Mouse (Mus musculus): ENCODE measurements around the gene Lct.
"Not testable (repeated sequence)": the region's sequence is repeated elsewhere in the genome, so short reads cannot be mapped to it uniquely, and the experiment has no call there.

Gene Lct

DNA sequence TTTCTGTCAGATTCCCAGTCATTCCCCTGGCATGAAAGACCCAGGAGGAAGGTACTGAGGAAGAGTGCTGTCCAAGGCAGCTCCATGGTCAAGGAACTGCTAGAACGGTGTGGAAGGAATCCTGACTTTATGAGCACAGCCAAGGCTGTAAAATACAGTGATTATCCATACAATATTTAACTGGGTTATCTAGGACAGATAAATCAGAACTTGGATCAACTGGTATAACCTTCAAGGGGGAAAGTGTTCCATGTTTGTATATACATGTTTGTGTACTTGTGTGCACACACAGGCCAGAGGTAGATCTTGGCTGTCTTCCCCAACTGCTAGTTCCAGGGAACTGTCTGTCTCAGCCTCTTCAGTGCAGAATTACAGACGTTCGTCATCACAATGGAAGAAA is at the start of gene Lct:
Gene Lct, minus strand, starts transcription at position 101 of the 400 bp plus-strand sequence.
- DNase-seq, result no peak

DNA sequence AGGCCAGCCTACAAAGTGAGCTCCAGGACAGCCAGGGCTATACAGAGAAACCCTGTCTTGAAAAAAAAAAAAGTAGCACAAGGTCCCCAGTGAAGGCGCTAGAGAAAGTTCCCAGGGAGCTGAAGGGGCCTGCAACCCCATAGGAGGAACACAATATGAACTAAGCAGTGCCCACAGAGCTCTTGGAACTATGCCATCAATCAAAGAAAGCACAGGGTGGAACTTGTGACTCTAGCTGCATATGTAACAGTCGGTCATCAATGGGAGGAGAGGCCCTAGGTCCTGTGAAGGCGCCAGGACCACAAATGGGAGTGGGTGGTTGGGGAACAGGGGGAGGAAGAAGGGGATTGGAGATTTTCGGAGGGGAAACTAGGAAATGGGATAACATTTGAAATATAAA is 48.7 kb upstream of the Lct start:
- DNase-seq, result no peak

DNA sequence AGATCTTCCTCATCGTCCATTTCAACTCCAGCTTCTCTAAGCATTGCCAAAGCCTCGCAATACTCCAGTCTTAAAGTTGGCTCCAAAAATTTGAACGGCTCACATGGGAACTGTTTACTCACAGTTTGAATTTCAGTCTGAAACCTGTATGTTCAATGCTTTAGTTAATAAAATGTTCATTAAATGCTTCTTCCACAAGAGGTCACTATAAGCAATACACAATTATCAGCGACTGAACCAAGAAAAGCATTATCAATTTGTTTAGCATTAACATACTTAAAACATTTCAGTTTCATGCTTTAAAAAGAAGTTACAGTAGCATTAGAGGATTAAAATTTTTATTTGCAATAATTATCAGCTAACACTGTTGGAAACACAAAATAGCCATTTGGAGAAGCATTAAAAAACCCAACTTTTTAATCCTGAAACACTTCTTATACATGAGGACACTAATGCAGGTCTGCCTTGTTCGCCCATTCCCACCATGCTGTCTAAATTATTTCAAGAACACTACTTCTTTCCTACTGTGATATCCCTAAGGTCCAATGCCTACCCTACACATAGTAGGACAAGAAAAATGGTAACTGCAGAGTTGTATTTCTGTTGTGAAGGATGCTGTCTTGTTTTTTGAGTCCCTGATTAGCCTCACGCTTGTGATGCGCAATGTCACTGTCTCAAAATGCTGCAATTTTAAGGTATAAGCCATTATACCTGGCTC is 44.2 kb upstream of the Lct start:
- no peak for DNase-seq

DNA sequence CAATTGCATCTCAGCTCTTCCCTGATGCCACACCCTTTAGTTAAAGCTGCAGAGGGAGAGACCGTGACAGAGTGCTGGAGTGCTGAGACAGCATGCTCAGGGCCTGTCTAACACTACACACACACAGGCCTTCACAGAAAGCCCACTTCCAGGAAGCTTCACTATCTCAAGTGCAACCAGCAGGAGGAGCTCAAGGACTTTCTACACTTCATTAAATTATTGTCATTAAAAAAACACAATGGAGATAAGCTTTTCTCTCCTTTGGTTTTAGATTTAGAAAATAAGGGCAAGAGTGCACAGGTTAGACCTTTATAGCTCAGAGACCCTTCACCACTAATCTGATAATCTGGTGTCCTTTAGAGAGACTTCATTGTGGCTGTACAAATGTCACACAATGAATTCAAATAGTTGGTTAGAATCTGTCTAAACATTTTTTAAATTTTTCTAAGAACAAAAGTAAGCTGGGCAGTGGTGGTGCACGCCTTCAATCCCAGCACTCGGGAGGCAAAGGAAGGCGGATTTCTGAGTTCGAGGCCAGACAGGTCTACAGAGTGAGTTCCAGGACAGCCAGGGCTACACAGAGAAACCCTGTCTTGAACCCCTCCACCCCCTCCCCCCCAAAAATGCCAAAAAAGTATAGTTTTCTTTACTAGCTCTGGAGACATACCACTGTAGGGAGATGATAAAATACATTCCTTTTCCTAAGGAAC is 40.8 kb upstream of the Lct start:
- peak; percentile 80 for DNase-seq

DNA sequence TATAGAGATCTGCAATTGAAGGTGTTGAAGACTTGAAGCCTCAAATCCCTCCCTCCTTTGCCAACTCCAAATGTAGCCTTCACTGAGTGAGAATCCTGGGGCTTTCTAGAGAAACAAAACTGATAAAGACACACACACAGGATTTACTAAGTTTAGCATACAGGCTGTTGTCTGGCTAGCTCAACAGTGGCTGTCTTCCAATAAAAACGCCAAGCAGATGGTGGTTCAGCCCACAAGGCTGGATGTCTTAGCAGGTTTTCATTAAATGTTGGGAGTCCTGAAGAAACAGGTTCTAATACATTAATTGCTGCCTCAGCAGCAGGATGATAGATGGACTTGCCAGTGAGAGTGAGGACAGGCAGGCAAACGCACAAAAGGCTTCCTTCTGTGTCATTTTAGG is 32.5 kb upstream of the Lct start:
- DNase-seq, result no peak

DNA sequence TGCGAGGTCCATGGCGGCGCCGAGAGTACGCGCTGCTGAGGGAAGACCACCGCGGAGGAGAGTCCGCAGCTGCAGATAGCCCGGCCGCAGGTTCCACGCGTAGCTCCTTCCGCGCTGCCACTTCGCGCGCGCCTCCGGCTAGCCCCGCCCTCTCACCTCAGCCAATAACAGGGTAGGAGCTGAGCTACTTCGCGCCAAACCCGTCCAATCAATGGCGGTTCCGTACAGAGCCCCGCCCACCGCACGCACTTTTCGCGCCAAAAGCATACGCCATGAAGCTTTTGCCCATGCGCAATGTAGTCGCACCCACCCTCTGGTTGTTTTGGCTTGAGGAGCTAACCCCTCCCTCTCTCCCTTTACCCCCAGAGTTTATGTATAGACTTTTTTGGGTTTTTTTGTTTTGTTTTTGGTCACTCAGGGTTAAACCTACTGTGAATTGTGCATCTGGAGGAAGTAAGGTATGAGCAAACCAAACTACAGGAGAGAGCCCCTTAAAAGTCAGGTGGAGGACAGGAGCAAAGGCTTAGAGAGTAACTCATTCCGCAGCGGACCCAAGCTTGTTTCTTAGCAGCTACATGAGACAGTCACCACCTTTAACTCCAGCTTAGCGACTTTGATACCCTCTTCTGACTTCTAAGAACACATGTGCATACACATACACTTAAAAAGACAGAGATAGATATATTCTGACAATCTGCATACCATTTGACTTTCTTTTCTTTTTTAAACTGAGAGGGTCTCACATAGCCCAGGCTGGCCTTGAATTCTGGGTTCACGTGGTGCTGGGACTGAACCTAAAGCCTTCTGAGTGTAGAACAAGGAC is 31.6 kb upstream of the Lct start, which contains the start of gene Mcm6:
Gene Mcm6, minus strand, starts transcription at position 111 of the 823 bp plus-strand sequence.
- peak; percentile 98 for DNase-seq

DNA sequence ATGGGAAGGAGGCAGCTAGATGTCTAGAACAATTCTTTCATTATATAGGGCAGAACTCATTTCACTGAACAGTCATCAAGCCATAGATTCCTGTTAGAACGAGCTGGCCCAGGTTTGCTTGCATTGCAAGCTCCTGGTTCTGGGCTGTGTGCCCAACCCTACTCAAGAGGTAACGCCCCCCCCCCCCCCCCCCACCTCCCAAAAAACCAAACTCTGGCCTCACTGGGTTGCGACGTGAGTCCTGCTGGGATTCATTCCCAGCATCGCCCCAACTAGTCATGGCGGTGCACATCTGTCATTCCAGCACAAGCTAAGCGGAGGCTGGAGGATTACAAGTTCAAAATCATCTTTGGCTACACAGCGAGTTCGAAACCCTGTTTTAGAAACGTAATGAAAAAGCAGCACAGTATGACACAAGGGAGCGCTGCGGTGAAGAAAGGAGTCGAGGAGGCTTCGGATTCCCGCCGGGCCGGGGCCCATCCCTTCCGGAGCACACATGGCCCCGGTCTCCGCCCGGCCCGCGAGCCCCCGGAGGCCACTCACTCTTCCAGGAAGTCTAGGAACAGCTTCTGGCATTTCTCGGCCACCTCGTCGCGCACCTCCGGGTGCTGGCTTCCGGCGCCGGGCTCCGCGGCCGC is 30.9 kb upstream of the Lct start:
- no peak for DNase-seq

DNA sequence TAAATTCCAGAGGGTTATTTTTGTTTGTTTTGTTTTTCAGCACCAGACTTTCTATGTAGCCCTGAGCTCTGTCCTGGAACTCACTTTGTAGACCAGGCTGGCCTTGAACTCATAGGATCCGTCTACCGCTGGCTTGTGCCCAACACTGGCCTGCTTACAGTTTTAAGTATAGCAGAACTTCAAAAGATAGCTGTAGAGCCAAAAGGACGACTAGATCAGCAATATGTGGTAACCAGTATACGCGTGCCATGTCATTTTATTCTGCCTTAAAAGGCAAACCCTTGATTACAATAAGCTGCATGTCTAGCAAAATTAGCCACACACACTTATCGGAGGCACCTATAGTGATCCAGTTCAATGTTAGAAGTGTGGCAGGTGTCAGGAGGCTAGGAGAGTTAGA is 30.2 kb upstream of the Lct start:
- peak; percentile 20 for DNase-seq

DNA sequence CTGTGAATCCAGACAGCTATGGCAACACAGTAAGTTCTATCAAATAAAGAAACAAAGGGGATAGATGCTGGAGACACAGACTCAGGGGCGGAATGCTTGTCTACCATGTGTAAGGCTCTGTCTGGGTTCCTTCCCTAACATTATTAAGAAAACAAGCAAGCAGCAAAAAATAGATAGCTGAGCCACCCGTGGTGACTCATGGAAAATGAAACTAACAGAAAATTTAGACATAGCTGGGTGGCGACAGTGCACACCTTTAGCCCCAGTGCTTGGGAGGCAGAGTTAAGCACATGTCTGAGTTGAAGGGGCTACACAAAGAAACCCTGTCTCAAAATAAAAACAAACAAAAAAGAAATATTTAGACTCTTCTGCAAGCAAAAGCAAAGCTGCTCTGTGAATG is 29.3 kb upstream of the Lct start:
- DNase-seq, result peak; percentile 28

DNA sequence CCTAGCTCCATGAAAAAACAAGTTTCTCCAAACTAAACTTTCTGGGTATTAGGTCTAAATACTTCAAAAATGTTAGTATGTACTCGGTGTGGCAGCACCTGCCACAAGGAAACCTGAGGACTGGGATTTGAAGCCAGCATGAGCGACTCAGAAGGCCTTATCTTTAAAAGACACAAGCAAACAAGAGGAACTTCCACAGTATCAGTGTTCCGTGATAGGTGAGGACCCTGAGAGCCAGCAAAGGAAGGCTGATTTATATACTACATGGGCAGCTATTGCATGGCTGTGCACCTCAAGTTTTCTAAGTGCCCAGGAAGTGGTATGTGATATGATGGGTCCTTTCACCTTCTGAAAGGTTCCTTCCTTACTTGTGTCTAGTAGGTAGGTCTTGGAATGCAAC is 25.0 kb upstream of the Lct start:
- DNase-seq, result no peak

DNA sequence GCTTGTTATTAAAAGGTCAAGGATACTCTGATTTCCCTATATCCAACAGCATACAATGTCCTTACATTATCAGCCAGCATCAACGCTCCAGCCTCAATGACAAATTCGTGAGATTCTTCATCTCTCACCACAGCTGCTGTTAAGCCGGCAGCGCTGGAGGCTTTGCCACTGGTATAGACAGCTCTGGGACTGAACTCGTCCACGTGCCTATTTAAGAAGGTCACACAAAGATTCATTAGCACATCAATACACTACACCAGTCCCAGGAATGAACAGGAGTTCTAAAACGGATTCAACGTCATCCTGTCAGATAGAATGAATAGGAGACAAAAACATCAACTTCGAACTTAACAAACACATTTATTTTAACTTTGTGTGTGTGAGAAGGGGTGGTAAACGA is 16.1 kb upstream of the Lct start:
- DNase-seq, result no peak

DNA sequence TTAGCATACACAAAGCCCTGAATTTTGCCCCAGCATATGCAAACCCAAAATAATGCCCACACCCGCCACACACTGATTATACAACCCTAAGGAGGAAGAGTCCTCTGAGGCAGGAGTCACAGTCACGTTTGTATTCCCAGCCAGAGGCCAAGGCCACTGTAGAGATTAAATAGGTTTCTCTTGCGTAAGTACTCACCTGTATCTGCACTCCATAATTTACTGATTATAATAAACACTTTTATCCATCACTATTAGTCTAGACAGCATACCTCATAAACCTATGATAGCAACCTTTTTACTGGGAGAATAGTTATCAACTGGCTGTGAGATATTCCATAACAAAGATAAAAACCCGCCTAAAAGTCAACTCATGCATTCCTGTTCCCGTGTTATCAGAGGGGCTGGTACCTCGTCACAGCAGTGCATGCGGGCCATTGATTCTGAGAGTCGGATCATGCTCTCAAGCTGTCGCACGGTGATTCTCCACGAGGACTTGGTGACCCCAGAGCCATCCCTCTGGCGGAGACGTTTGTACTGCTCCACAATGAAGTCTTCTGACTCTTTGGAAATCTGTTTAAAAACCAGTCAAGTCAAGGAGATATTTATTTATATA is 9.7 kb upstream of the Lct start:
- DNase-seq, result no peak

DNA sequence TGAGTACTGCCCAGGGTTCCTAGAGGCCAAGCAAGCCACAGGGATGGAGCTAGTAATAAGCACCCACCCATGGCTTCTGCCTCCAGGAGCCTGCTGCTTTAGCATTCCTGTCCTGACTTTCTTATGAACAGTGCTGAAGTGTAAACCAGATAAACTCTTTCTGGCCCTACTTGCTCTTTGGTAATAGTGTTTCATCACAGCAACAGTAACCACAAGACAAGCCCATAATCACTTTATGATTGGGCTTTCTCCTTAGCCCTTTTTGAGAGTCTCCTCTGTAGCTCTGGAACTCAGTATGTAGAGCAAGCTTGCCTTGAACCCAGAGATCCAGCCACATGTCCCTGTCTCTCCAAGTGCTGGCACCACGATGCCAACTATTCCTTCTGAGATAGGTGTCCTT is 2.2 kb upstream of the Lct start:
- DNase-seq, result no peak

DNA sequence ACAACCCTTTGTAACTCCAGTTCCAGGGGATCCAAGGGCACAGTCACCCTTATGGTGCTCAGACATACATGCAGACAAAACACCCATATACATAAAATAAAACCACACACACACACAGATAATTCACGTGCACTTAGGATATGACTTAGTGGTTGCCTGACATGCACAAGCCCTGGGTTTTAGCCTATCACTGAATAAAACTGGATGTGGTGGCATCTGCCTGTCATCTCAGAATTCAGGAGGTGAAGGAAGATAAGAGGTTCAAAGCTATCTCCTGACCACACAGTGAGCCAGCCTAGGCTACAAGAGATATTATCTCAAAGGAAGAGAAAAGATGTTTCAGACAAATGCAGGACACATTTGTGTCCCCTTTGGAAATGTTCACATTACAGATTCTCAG is 953 bp downstream of the Lct start:
- DNase-seq, result no peak

DNA sequence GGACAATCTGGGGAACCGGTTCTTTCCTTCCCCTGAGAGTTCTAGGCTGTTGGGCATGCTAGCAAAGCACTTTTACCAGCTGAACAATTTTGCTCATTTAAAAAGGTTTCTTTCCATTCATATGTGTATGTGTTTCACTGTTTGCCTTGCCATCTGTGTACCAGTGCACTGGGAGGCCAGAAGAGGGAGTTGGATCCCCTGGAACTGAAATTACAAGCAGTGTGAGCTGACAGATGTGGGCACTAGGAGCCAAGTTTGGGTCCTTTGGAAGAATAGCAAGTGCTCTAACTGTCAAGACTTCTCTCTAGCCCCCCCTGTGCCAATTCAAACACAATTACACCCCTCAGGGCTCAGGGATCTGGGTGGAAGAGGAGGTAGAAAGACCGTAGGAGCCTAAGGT is 3.3 kb downstream of the Lct start:
- DNase-seq, result no peak

DNA sequence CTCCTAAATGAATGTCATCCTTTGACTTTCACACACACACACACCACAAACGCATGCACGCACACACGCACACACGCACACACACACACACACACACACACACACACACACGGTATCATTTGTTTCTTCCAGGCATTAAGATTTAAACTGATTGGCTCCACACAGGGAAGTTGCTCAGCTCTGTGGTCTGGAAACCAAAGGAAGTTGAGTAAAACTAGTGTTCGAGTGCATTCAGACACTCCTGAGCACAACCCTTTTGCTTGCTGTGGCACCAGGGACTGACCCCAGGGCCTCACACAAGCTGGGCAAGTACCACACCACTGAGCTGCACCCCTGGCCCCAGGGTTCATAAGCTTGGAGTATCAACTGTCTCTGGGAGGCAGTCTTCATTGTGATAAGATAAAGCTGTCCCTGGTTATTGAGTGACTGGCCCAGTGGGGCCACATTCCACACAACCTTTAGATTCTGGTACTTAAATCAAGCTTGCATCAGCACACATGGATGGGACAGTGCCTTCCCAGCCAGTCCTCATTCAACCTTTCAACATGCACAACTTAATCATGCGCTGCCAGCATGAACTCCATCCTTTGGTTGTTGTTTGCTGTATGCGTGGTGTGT is 5.0 kb downstream of the Lct start:
- DNase-seq, result no peak

DNA sequence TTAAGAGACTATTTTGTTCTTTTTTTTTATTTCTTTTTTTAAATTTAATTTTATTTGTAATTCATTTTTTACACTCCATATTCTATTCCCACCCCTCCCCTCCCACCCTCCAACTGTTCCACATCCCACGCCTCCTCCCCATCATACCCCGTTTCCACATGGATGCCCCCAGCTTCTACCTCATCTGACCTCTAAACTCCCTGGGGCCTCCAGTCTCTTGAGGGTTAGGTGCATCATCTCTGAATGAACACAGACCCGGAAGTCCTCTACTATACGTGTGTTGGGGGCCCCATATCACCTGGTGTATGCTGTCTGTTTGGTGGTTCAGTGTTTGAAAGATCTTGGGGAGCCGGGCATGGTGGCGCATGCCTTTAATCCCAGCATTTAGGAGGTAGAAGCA is 8.9 kb downstream of the Lct start:
- not testable (repeated sequence) for DNase-seq

DNA sequence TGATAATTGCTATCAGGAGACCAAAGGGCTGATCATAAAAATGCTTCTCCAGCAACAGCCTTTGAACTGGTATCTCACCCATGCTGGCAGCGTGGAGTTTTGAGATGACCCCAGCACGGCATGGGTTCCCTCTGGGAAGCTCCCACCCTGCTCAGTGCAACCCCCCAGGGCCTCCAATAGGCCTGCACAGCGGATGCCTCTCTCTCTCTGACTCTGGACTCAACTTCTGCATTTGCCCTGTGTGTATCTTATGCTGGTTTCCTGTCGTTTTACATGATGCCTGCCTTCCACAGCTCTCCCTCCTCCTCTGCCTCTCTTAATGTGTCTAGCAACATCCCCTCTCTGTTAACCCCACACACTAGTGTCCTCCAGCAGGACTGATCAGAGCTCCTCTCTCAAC is 13.5 kb downstream of the Lct start:
- no peak for DNase-seq

DNA sequence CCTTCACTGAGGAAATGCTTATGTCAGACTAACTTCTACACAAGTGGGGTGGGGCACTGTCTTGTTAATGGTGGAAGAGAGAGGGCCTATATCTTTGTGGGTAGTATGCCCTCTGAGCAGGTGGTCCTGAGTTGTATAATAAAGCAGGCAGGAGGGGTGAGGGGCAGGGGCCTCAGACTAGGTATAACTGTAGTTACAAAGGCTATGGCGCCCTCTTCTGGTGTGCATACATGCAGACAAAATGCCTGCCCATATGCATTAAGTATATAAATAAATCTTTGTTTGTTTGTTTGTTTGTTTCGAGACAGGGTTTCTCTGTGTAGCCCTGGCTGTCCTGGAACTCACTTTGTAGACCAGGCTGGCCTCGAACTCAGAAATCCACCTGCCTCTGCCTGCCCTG is 19.1 kb downstream of the Lct start:
- peak; percentile 39 for DNase-seq

DNA sequence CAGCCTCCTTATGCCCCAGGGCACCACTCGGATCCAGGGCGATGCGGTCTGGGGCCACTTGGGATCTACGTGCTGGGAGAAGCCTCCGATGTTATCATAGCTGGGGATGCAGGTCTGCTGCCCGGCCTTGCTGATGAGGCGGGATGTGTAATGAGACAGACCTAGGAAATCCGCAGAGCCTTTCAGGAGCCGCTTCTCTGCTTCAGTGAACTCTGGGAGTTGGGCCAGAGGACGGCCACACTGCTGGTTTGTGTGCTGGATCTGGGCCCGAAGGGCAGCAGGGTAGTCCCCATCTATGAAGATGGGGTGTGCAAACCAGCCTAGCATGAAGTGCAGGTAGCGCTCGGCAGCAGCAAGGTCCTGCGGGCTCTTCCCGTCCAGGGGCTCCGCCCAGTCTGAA is 24.2 kb downstream of the Lct start:
- no peak for DNase-seq

DNA sequence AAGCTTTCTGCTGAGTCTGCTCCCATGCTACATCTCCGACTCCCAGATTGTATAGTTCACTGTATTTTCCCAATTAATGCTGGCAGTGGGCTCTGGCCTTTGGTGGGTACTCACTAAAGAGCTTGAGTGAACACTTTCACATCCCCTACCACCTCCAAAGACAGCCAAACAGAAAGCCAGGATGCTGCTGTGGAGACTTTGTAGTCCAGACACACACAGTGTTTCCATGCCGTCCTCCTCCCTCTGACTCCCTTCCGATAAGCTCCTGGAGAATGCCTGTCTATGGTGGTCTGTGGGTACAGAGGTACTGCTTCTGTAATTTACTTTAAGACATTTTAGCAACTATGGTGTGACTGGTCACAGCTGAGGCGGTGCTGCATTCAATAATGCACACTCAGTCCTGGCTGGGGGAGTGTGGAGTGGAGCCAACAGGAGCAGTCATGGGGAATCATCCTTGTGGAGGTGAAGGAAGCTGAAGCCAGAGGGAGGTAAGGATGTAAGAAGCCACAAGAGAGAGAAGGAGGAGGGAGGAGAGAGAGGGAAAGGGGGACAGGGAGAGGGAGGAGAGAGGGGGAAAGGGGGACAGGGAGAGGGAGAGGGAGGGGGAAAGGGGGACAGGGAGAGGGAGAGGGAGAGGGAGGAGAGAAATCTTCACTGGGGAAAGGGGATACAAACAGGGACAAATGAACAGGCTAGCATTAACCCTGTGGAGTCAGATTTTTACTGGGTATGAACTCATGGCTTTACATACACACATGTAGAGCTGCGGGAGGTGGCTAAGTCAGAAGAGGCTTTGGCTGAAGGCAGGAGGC is 32.2 kb downstream of the Lct start:
- no peak for DNase-seq

DNA sequence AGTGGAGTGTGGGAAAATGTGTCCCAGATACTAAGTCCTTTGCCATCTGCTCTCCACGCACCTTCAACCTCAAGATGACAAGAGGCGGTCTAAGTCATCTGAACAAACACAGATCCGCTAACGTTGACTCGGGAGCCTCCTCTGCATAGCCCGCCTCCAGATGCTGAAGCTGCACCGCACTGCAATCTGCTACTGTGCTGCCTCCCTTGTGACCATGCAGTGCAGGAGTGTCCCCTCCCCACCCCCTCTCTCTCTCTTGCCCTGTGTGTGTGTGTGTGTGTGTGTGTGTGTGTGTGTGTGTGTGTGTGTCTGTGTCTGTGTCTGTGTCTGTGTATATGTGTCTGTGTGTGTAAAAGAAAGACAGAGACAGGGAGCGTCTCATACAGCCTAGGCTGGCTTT is 32.8 kb downstream of the Lct start:
- DNase-seq, result no peak

All from thymus, postnatal 4 days (tissue).